21 mouse cellular contexts compared by ENCODE assay signal in the genomic region with DNA sequence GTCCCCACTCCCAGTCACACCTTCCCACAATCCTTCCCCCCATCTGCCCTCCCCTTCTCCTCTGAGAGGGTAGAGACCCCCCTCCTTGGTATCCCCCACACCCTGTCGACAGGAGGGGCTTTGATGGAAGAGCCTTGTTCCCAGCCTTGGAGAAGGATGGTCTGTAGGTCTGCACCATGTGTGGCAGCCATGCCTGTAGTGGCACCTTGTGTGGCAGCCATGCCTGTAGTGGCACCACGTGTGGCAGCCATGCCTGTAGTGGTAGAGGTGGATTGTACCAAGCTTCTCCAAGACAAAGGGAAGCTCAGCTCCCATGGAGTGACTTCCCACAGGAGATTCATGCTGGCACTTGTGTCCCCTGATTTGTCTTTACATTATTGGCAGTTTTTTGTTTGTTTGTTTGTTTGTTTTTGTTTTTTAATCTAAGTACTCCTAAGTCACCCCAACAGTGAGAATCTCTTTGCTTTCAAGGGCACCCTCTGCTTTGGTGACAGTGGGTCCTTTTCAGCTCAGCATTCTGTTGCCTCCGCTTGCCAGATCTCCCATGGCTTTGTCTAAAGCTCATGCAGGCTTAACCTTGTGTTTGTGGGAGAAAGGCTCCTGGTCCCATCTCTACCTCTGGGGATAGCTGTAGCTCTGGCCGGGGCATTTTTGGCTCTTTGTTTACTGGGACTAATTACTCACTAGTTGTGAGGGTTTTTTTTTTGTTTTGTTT. TPM values are rescaled to one million over a fixed set of nuclear protein-coding genes. Genes with fewer than 3 reads are reported as not detected.
DNase-seq lines count a peak whose midpoint lies in the region; ATAC-seq lines count a peak whose summit lies in the region.
"Had no signal": no experiment of that assay in that cellular context is flagged by ENCODE, and none has a peak within 500 bp of the region (broad histone marks: within the 10 kb centered on the region; RNA-seq: fewer than 3 reads in every experiment).

No protein-coding gene starts in this region.

- peak; percentile 18; the same call in 1 of the 2 replicates for ATAC-seq in hindbrain, embryonic 14.5 days (ENCODE audit: low FRiP score)
- 0 out of 2 replicates have a peak, but pooled peaks have one; percentile 41 for ATAC-seq in forebrain, embryonic 13.5 days
- ATAC-seq: intestine, embryonic 16.5 days; liver, embryonic 12.5 days had no signal

- H3K4me2 ChIP-seq in hindbrain, embryonic 14.5 days (replicated peaks): no peak overlapping the region
- no peak overlapping the region for H3K4me2 ChIP-seq in forebrain, embryonic 13.5 days
- H3K4me2 ChIP-seq: heart, embryonic 12.5 days; kidney, embryonic 15.5 days; liver, embryonic 12.5 days; lung, embryonic 15.5 days had no signal

- peak; percentile 52 for DNase-seq in cerebellum, adult 11-12 months
- DNase-seq in cerebellum, adult 11 months: no peak
- DNase-seq in hindbrain, embryonic 14.5 days (ENCODE audit: low spot score): no peak
- DNase-seq in hindbrain, embryonic 10.5 days (ENCODE audit: low spot score): no peak
- peak; percentile 35 for DNase-seq in brain, adult 2 months (ENCODE audit: low read depth, low spot score)
- DNase-seq in layer of hippocampus, postnatal 10 days (ENCODE audit: low spot score in 2 of 2): no peak
- no peak for DNase-seq in adrenal gland, postnatal 36 days
- DNase-seq: heart, postnatal 4 days; midbrain, embryonic 14.5 days; right cerebral cortex, postnatal 25 days; thymus, postnatal 14 days had no signal

- H3K9me3 ChIP-seq in hindbrain, embryonic 14.5 days (ENCODE audit: control insufficient read depth, low read length): no peaks in the 10 kb centered on the region
- H3K9me3 ChIP-seq in hindbrain, embryonic 10.5 days: no peaks in the 10 kb centered on the region
- no peaks in the 10 kb centered on the region for H3K9me3 ChIP-seq in forebrain, embryonic 13.5 days (replicated peaks)
- H3K9me3 ChIP-seq: heart, embryonic 12.5 days; kidney, embryonic 15.5 days; liver, embryonic 12.5 days; lung, embryonic 15.5 days had no signal

- H3K27ac ChIP-seq in hindbrain, embryonic 14.5 days: no peak overlapping the region
- no peak overlapping the region for H3K27ac ChIP-seq in hindbrain, embryonic 10.5 days
- no peak overlapping the region for H3K27ac ChIP-seq in forebrain, embryonic 13.5 days
- H3K27ac ChIP-seq: kidney, embryonic 15.5 days; liver, embryonic 12.5 days; lung, embryonic 15.5 days; macrophage; stomach, postnatal 0 days had no signal

- no peak overlapping the region for H3K9ac ChIP-seq in hindbrain, embryonic 14.5 days
- H3K9ac ChIP-seq in forebrain, embryonic 13.5 days: no peak overlapping the region
- H3K9ac ChIP-seq: heart, embryonic 12.5 days; kidney, embryonic 15.5 days; liver, embryonic 12.5 days; lung, embryonic 15.5 days had no signal

- H3K27me3 ChIP-seq in hindbrain, embryonic 14.5 days (ENCODE audit: control insufficient read depth, insufficient read depth, low read length): no peaks in the 10 kb centered on the region
- no peaks in the 10 kb centered on the region for H3K27me3 ChIP-seq in hindbrain, embryonic 10.5 days (ENCODE audit: insufficient read depth, poor library complexity, severe bottlenecking)
- no peaks in the 10 kb centered on the region for H3K27me3 ChIP-seq in forebrain, embryonic 13.5 days
- H3K27me3 ChIP-seq: heart, embryonic 12.5 days; kidney, embryonic 15.5 days; lung, embryonic 15.5 days had no signal

- 61% methylated on average over 4 of the region's 4 CpGs for WGBS in hindbrain, embryonic 14.5 days
- 78% methylated on average over 4 of the region's 4 CpGs for WGBS in hindbrain, embryonic 10.5 days
- 67% methylated on average over 4 of the region's 4 CpGs for WGBS in forebrain, embryonic 13.5 days

- H3K4me3 ChIP-seq in hindbrain, embryonic 14.5 days (replicated peaks; ENCODE audit: low read length): no peak overlapping the region
- no peak overlapping the region for H3K4me3 ChIP-seq in hindbrain, embryonic 10.5 days
- H3K4me3 ChIP-seq in forebrain, embryonic 13.5 days: no peak overlapping the region
- H3K4me3 ChIP-seq: erythroblast, embryonic 14.5 days; heart, embryonic 12.5 days; kidney, embryonic 15.5 days; liver, embryonic 12.5 days; lung, embryonic 15.5 days had no signal

- H3K4me1 ChIP-seq in hindbrain, embryonic 14.5 days (replicated peaks; ENCODE audit: control insufficient read depth, insufficient read depth, low read length): no peaks in the 10 kb centered on the region
- H3K4me1 ChIP-seq in hindbrain, embryonic 10.5 days (replicated peaks): 0 out of 2 replicates have a peak, but pooled peaks cover 15% of the 10 kb centered on the region
- no peaks in the 10 kb centered on the region for H3K4me1 ChIP-seq in forebrain, embryonic 13.5 days
- H3K4me1 ChIP-seq: kidney, embryonic 15.5 days; liver, embryonic 12.5 days; lung, embryonic 15.5 days had no signal

- H3K36me3 ChIP-seq in hindbrain, embryonic 14.5 days (replicated peaks; ENCODE audit: control insufficient read depth, insufficient read depth): no peaks in the 10 kb centered on the region
- no peaks in the 10 kb centered on the region for H3K36me3 ChIP-seq in hindbrain, embryonic 10.5 days
- H3K36me3 ChIP-seq in forebrain, embryonic 13.5 days (ENCODE audit: poor library complexity, severe bottlenecking): no peaks in the 10 kb centered on the region
- H3K36me3 ChIP-seq: heart, embryonic 12.5 days; kidney, embryonic 15.5 days; liver, embryonic 12.5 days; lung, embryonic 15.5 days had no signal

RNA-seq across cellular contexts. Expression of gene Med12l, which starts 10.2 kb away (rescaled TPM):
- 7.4 and 8.7 TPM in 2 replicates for polyA plus RNA-seq in hindbrain, embryonic 14.5 days (2014; fragmentation: Nextera tagmentation; extraction: Ambion mirVana)
- 3.1 and 3.9 TPM in 2 replicates for polyA plus RNA-seq in hindbrain, embryonic 10.5 days (2016; fragmentation: Nextera tagmentation; extraction: Ambion mirVana)
- polyA plus RNA-seq in forebrain, embryonic 13.5 days (2015; fragmentation: Nextera tagmentation; extraction: Ambion mirVana): 3.5 and 3.7 TPM in 2 replicates
- 10 to 100 TPM; 32.7 to 36.9 TPM for total RNA-seq in layer of hippocampus, postnatal 10 days (2021)
- 10 to 100 TPM; 12.9 to 13.3 TPM for total RNA-seq in adrenal gland, postnatal 36 days (2021)
- total RNA-seq: MEL had no signal
- polyA plus RNA-seq: erythroblast, embryonic 14.5 days had no signal

Comparison
In these comparisons a context has a peak if more than half of its experiments do, and no peak if none do; other contexts are left out.
1. DNase-seq: peak in cerebellum, adult 11-12 months (single experiment) and brain, adult 2 months (single experiment); none in cerebellum, adult 11 months (single experiment), hindbrain, embryonic 14.5 days (single experiment), hindbrain, embryonic 10.5 days (single experiment), layer of hippocampus, postnatal 10 days (0 of 2) and adrenal gland, postnatal 36 days (0 of 2).